Mouse (Mus musculus) adrenal gland, postnatal 10 days (tissue): Measurements from ENCODE around the gene Galnt9. TPM values are rescaled to one million over a fixed set of nuclear protein-coding genes. Genes with fewer than 3 reads are reported as not detected.

ENCODE experiments used
- DNase-seq: peaks from one replicate; pipeline ENCODE4 v3.0.0; 2021; ENCODE audit warnings: mixed read lengths
- long read RNA-seq, 2 experiments: library from polyadenylated mRNA; stranded (forward); transcript quantifications; one replicate each; pipeline ENCODE4 v2.0.0; 2021
- total RNA-seq, 2 experiments: library from RNA; stranded (reverse); gene quantifications; 2 replicates each; pipeline ENCODE4 v1.2.3; 2021

Galnt9 gene
- under 1 TPM; 0.27 to 0.30 TPM for total RNA-seq
- long read RNA-seq, experiment 1, partial matches to known transcripts, result 0 of 1 reads
- long read RNA-seq, experiment 1, other reads (novel, unspliced or antisense), result 0 of 1 reads
- long read RNA-seq, experiment 2, result 0 reads

DNA sequence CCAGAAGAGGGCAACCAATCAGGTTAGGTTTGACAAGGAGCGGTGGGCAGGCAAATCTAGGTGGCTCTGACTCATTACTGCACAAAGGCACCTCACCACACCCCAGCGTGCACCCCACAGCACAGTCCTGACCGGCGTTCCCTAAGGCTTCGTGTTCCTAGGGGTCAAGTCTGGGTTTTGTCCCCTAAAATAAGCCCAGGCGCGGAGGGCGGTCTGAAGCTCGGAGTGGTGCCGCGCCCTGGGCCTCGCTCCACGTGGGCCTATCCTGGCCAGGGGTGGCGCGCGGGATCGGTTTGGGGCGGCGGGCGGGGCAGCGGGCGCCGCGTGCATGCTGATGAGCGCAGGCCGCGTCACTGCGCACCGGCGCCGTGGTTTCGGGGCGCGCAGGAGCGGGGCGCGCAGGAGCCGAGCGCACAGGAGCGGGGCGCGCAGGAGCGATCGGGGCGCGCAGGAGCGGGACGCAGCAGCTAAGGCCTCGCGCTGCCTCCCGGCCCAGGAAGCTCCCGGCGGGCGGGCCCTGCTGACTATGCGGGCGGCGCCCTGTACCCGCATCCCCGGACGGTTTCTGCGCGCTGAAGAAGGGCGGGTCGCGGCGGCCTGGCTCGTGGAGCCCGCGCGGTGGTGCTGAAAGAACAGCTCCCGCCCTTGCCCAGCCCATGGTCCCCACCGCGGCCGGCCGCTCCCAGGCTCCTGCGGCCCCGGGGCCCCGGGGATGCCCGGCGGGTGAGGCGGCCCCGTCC, at the start of gene Galnt9:
TSS of gene Galnt9 (plus strand) at position 405 of the 740 bp plus-strand sequence.
- peak; percentile 90 for DNase-seq

DNA sequence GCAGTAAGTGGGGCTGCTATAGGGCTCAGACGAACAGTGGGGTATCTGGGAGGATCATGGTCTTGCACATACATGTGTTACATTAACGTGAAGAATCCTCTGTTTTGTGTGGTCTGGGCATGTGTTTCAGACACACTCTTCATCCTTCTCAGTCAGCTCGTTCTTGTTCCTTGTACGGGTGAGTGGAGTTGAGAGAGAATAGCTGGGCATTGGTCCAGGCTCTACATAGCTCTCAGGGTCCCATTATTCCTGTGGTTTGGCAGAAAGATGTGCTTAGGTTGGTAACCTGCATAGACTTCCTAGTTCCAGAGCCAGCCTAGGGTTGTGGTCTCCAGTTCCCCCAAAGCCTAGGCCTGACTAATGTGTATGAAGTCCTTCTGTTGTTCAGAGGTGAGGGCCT, 49.8 kb upstream of the Galnt9 start:
- no peak for DNase-seq

GRCm38 (mm10) chr5:110495051-110495450, 49.1 kb upstream of the Galnt9 start:
- DNase-seq, result no peak

DNA sequence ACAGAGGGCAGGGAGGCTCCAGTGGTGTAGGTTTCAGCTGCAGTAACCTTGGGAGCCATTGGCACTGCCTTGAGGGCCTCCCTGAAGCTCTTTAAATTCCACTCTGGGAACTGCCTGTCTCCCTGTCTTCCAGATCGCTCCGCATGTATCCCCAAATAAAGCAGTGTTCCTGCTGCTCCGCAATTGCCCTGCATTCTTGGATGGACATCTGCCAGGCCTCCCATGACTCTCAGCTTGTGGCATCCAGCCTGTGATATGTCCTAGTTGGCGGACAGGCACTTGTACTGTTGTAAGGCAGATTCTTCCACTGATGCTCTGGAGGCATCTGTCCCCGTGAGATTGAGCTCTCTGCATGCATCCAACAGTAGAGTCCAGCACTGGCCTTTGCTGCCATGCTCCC, 46.6 kb upstream of the Galnt9 start:
- DNase-seq, result peak; percentile 50

GRCm38 (mm10) chr5:110498071-110498470, 46.1 kb upstream of the Galnt9 start:
- DNase-seq, result no peak

DNA sequence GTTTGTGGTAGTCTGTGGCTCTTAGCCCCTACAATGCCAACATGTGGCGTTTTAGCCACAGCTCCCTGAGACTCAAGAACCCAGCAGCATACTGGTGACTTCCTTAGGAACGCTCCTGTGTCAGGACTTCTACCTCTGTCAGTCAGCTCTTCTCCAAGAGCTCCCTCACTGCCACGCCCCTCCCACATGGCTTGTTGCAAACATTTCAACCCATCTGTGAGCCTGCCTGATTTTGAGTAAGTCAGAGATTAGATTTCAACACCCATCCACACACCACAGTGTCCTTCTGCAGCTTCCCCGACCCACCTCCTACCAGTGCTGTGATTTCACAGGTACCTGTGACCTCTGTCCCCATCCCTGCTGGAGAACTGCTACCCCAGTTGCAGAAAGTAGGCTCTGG, 43.9 kb upstream of the Galnt9 start:
- no peak for DNase-seq

DNA sequence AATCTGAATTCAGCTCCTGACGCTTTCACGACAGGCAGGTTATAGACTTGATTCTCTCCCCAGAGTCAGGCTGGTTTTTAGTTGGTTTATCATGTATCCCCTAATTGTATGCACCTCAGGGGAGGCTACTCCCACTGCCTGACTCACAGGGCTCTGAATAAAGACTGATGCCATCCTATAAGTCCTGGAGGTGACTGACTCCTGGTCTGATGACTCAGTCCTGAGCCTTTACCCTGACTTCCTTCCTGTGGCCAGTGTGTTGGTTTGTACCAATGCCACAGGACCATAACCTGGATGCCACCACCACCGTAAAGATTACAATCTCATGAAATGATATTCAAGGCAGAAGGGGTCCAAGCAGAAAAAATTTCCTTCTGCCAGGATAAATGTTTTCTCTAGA, 40.8 kb upstream of the Galnt9 start:
- DNase-seq, result no peak

DNA sequence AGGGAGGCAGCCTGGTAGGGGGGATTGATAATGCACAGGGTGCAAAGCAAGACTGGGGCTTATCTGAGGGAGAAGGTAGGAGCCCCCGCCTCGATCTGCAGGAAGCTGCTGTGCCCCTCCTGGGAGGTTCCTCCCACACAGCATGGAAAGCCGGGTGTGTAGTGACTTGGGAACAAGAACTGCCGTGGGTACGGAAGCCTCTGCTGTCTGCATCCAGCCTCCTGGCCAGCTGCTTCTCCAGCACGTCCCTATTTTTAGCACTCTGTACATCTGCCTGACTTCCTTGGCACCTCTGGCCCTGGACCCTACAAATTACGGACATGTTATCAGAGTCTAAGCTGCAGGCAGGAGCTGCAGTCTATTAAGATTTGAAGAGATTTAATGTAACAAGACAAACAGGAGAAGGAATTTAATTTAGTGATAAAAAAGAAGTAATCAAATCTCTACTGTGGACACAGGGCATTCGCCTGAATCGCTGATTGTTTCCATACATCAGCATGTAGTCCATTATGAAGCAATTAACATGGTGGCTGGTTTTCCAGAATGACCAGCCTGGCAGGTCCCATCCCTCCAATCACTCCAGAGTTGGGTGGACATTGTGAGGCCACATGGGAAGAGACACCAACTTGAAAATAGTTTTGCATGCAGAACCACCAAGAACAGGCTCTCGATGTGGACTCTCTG, 38.4 kb upstream of the Galnt9 start:
- DNase-seq, result no peak

DNA sequence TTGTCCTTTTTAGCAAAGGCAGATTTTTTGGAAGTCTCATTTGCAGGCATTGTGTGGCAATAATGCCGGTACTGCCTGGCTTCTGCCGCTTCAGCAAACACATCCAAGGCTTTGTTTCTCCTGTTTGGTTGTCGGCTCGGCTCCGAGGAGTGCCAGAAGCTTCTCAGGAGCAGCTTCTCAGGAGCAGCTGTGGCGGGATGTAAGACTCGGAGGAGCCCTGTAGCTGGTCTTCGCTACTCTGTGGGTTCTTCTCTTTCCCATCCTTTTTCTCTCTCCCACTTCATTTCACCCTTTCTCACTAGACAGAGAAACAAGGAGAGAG, 37.9 kb upstream of the Galnt9 start:
- no peak for DNase-seq

DNA sequence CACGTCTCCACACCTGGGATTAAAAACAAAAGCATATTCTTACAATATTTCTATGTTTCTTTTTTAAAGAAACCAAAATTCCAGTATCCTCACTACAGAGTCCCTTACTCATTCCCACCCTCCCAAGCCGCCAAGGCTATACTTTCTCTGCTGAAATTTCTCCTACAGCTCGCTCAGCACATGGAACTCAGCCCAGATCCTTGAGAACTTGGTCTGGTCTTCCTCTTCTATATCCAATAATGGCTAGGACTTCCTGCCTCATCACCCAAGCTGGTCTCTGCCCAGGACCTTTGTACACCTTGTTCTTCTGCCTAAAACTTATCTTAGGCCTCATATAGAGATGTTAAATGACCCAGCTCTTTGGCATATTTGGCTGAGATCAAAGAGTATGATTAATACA, 37.3 kb upstream of the Galnt9 start:
- DNase-seq, result no peak

DNA sequence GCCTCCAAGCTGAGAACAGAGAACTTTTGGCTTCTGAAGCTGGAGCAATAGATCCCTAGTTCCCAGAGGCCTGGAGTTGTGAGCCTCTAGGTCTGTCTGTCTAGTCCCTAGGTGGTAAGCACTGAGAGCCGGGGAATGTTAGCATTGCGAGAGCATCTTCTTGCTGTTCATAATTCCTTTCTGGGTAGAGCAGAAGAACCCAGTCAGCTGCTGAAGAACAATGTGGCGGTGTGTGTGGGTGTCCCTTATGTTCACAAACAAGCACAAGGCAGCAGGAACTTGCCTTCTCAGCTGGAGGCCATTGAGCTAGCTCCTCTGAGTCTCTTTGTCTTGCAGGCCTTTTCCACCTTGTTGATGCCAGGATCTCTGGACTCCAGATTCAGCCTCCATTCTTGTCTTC, 36.2 kb upstream of the Galnt9 start:
- DNase-seq, result no peak

- DNase-seq, result no peak
Observed at GRCm38 (mm10) chr5:110510357-110510756, 33.8 kb upstream of the Galnt9 start.

DNA sequence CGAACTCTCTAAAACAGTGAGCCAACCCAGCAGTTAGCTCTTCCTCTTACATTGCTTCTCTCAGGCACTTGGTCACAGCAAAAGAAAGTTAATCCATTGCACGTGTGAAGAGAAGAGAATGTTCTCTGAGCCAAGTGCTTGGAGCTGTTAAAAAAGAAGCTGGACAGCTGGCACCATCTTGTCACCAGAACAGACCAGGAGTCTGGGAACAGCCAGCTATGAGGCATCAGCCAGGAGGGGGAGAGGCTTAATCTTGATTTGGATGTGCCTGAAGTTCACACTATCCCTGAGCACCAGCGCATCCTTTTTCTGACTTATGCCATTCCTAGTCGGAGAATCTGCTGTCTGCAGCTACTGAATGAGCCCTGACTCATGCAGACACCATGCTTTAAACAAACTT, 30.4 kb upstream of the Galnt9 start:
- DNase-seq, result no peak

- DNase-seq, result no peak
Observed at GRCm38 (mm10) chr5:110514694-110515093, 29.5 kb upstream of the Galnt9 start.

DNA sequence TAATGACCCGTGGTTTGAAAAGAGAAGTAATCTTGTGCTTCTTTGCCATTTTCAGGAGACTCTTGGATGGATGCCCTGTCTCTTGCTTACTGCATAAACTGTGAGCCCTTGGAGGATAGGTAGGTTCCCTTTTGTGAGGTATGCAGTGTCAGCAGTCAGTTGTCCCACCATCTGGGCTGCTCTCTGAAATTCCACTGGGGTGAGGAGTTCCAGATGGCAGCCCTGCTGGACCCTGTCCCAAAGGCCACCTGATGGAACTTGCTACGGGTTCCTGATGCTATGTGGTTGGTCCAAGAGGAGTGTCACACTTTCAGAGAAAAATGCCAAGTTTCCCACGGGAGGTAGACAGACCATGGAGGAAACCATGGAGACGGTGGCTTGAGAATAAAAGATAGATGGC, 27.8 kb upstream of the Galnt9 start:
- DNase-seq, result no peak

DNA sequence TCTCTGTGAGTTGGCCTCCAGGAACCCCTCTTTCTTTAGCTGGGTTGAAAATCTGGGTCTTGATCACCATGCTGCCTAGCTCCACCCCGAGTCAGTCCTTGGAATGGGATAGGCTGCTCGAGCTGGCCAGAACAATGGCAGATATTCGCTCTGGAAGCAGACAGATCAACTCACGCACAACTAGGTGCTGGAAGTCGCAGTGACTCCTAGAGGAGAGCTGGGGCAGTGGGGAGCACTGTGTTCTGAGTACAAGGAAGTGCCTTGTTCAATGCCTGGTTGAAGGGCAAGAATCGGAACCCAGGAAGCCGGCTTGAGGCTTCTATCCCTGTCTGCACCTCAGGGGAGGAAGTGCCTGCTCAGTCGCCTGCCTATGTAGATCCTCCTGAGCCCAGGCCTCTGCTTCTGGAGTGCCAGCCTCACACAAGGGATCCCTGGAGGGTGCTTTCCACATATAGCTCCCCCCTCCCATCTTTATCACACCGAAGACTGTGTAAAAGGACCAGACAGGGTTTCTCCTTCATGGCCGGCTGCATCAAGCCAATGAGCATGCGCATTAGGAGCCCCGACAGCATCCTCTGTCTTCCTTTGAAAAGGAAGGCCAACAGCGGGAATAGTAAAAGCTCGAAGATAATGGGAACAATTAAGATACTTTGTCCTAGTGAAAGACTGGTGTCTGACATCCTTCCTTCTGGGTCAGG, 25.9 kb upstream of the Galnt9 start:
- no peak for DNase-seq

DNA sequence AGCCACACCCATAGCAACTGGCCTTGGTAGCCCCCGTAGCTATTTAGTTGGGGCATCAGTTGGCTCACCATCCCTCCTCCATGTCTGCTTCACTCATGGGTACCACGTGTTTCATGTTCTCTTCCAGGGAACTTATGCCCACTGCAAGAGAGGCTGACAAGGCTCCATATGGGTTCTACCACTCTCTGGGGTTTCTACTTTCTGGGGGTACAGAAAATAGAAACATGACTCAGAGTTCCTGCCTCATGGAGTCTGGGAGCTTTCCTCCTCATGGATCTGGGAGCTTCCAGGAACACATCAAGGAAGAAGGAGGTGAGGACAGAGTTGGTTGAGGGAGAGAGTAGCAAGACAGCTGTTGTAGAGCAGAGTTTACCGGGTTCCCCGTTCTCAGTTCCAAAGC, 23.2 kb upstream of the Galnt9 start:
- DNase-seq, result no peak

- no peak for DNase-seq
Observed at GRCm38 (mm10) chr5:110521822-110522221, 22.3 kb upstream of the Galnt9 start.

GRCm38 (mm10) chr5:110523296-110523695, 20.9 kb upstream of the Galnt9 start:
- no peak for DNase-seq

- no peak for DNase-seq
Observed at GRCm38 (mm10) chr5:110525701-110526100, 18.5 kb upstream of the Galnt9 start.

DNA sequence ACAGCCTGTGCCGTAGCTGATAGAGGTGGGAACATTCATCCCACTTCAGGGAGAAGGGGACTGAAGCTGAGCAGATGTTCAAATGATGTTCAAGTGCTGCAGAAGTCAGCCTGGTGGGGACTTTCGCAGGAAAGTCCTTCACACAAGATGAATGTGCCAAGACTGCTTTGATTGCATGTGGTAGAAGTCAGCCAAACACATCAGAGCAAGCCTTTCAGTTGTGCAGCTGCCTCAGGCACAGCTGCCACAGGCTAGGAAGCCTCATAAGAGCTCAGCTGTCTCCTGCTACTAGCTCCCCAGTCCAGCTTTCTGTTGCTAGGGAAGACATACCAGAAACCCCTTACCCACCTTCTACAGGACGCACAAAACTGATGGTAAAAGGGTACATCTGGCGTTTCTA, 17.6 kb upstream of the Galnt9 start:
- no peak for DNase-seq

- DNase-seq, result no peak
Observed at GRCm38 (mm10) chr5:110531091-110531490, 13.1 kb upstream of the Galnt9 start.

GRCm38 (mm10) chr5:110534402-110534801, 9.8 kb upstream of the Galnt9 start:
- no peak for DNase-seq
